Mouse (Mus musculus) spleen, adult 12 weeks (tissue): ENCODE measurements around the gene Polr3c.
"Not testable (repeated sequence)": the region's sequence is repeated elsewhere in the genome, so short reads cannot be mapped to it uniquely, and the experiment has no call there.

Experiments
- DNase-seq: peaks from one replicate; pipeline ENCODE4 v3.0.0; 2022; ENCODE audit warnings: low spot score

The Polr3c gene

DNA sequence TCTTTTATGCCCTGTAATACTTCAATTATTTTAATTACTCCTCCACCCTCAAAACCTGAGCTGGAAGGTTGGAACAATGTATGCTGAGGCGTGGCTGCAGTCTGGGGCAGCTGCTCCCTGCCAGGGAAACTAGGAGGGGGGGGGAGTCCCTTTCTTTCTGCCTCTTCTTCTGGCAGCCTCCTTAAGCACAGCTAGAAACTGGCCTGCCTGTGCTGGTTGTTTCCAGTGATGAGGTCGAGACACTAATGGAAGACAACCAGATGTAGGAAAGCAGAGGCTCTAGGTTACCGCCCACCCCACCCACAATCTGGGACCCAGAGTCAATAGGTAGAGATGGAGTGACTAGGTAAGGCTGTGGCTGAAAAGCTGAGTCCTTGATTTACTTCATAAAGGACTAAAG, 51.7 kb downstream of the Polr3c start:
- no peak for DNase-seq

DNA sequence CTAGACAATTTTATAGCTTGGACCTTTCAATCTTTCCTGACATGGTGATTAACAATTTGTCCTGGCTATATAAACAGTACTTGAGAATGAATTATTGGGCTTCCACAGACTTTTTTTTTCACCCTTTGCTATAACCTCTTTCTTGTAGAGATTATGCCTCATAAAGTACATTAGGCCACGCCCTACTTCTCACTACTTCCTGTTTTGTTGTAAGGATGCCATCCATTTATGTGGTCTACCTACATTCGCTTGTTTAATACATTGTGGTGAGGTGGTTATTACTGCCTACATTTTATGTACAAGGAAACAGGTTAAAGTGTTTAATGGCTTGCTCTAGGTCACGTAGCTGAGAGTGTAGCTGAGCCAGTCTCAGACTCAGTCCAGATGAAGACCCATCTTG, 52.3 kb downstream of the Polr3c start:
- no peak for DNase-seq

DNA sequence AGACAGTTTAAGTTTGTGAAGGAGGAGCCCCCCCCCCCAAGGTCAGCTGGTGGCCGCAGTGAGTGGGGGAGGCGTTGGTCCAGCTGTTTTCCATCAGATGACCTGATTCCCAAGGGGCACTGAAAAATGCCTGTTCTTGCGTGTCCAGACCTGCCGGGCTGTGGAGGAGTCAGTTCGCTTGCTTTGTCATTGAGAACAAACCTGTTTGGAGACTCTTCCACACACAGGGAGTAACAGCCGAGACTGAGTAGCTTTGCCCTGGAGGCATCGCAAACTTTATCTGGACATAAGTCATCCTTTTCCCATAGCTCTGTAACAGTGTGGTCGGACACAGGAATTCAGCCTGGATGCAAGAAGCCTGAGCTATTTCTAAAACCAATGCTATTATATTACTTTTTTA, 53.0 kb downstream of the Polr3c start:
- no peak for DNase-seq

DNA sequence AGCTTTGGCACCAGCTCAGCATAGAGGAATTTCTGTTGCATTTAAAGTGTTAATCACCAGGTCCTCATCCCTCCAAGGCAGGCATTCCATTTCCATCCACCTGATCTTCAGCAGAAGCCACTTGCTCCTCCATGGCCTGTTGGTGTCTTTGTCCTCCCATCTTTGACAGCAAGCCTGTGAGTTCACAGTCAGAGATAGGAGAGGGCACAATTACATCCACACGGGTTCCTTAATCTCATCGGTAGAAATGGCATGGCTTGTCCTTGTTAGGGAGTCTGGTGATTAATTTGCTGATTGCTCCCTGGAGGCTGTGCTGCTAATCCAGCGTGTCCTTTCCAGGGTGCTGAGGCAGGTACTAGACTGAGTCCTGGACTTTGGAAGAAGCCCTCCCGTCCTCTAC, 53.9 kb downstream of the Polr3c start:
- DNase-seq, result no peak

DNA sequence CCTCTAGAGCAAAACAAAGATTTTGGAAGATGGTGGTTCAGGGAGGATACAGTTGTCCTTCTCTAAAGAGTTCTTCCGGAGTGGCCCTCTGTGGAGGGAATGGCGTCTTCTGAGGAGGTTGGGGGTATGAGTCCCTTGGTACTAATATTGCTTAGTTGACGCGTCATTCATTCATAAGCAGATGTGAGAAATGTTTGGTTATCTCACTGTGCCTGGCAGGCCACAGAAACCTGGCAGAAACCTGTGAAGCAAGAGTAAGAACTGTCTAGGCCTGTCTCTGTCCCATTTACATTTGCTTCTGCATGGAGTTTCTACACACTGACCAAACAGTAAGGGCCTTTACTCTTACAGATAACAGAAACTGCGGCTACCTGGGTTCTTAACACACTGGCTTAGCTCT, 55.9 kb downstream of the Polr3c start:
- no peak for DNase-seq

DNA sequence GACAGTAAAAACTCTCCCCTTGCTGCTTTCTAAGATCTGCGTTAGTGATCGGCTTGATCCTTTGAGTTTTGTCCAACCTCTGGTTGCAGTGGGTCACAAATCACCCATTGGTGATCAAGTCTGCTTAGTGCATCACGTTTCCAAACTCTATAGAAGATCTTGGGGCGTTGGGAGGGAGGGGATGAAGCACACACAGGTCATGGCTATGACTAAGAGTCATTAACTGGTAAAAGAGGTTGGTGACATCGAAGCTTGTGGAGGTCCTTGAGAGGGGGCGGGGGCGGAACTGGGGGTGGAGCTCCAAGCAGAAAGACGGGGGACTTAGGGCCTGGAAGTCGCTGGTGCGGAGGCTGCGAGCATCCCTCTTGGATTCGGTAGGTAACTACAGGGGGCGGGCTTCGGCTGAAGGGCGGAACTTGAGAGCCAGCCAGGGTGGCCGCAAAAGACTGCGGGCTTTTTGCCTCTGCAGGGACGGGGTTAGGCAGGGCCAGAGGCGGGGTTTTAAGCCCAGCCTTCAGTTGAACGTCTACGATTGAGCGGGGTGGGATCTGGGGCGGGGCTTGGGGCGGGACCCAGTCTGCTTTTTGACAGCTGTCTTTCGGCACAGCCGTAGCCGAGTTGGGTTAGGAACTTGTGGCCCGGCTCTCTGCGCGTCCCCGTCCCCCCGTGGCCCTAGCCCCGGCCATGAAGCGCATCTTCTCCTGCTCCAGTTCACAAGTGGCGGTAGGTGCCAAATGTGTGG, 57.5 kb downstream of the Polr3c start, which contains the start of gene Ankrd35:
Gene Ankrd35 (plus strand): TSS at position 405 of the 742 bp plus-strand sequence.
- peak; percentile 56 for DNase-seq

DNA sequence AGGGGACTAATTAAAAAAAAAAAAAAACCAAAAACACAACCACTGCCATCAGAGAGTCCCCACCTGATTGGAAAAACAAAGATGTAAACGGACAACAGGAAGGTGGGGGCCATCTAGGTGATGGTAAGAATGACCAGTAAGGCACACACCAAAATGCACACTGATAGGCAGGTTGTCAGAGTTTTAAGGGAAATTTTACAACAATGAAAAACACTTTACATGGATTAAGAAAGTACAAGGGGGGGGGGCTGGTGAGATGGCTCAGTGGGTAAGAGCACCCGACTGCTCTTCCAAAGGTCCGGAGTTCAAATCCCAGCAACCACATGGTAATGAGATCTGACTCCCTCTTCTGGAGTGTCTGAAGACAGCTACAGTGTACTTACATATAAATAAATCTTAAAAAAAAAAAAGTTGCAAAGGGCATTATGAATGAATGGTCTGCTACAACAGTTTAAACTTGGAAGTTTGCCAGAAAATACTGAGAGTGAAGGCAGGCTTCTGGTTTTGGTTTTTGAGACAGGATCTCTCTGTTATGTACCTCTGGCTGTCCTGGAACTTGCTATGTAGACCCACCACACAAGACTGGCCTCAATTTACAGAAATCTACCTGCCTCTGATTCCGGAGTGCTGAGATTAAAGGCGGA, 58.9 kb downstream of the Polr3c start:
- no peak for DNase-seq

DNA sequence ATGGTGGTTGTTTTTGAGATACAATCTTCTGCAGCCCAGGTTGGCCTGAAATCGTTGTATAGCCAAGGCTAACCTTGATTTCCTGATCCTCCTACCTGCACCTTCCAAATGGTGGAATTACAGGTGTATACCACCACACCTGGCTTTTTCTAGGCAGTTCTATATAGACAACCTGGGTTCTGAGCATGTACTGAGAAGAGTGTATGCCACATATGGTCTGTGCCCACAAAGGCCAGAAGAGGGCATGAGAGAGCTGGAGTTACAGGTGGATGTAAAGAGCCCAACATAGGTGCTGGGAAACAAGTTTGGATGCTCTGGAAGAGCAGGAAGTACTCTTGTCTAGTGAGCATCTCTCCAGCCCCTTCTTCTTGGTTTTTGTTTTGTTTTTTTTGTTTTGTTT, 60.1 kb downstream of the Polr3c start:
- DNase-seq, result no peak

DNA sequence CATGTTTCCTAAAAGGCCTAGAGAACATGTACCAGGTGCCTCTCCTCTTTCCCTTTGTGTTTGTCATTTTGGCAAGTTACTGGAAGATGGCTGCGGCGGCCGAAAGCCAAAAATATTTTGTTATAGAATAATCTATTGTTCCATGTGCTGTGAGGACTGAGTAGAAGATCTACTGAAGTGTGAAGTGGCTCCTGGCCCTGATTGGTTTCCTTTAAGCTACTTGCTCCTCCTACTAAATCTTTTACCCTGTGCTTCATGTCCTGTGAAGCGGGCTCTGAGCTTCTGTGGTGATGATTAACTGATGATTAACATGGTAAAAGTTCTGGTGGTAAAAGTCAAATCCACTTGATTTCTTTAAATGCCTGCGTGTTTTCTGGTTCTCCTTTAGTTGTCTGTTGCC, 60.5 kb downstream of the Polr3c start:
- DNase-seq, result no peak

DNA sequence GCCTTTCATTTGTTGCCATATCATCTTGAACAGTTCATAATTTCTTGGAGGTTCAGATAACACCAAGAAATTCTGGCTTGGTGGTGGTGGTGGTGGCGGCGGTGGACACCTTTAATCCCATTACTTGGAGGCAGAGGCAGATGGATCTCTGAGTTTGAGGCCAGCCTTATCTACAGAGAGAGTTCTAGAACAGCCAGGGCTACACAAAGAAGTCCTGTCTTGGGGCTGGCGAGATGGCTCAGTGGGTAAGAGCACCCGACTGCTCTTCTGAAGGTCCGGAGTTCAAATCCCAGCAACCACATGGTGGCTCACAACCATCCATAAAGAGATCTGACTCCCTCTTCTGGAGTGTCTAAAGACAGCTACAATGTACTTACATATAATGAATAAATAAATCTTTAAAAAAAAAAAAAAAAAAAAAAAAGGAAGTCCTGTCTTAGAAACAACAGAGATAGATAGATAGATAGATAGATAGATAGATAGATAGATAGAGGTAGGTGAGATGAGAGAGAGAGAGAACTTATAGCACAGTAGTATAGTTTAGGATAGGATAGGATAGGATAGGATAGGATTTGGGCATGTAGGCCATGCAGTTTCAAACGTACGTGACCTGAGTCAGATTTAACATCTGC, 61.6 kb downstream of the Polr3c start:
- not testable (repeated sequence) for DNase-seq

DNA sequence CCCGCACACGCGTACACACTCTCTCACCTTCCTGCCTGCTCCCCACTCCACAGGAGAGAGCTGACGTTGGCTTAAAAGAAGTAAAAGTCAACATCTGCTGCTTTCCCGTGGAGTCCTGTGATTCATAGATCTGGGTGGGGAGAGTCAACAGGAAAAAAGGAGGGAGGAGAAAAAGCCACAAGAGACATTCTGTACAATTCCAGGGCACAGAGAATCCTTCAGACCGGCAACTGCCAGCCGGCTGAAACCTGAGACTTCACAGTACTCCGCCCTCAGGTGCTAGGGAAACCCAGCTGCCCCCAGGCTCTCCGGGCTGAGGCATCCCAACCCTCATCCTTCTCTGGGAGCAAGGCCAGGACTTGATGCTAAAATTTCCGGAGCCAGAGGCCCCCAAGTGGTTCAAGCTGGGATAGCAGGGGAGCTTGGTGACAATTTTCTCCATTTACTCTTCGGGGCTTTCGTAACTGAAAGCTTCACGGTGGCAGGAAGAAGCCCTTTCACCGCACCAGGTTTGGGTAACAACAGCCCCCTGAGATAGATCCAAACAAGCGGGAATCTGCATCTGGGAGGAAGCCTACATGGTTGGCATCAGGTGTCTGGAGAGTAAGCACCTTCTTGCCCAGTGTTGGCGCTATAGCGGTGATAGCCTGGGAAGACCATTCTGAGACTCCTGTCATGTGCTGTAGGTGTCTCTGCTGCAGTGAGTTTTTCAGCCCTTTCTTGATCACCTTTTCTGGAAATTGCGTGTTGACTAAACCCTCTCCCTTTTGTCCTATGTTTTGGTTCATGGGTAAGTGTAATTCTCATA, 63.8 kb downstream of the Polr3c start:
- DNase-seq, result peak; percentile 33

DNA sequence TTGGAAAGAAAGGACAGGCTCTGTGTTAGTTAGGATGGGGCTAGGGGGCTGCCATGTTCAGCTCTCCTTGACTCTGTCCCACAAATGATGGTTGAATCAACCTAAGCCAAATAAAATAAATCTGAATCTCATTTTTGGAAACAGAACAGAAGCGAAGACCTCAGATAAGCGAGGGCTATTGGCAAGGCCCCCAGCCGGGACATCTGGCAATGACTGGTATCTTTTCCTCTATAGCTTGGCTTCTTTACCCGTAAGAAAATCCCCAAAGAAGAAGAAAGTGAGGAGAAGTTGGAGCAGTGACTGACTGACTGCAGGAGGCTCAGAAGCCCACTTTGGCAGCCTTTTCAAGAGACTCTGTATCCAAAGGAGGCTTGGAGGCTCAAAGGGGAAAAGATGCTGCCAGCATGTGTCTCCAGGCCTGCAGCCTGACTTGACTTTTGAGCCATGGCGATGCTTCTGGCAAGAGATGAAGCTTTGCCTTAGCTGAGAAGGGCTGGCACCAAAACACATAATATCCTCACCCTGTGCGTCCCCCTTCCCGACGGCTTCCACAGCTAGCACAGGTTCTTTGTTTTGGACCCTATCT, 64.6 kb downstream of the Polr3c start:
- no peak for DNase-seq
